Mouse (Mus musculus) ES-E14 (cell line): ENCODE results near the gene Gpr108.

Source experiments
- CHD2 ChIP-seq: IDR thresholded peaks from 2 replicates; pipeline ENCODE4 v1.6.1; 2014; ENCODE audit warnings: mild to moderate bottlenecking, low read depth, low read length, inconsistent platforms
- HCFC1 ChIP-seq: IDR thresholded peaks from 2 replicates; pipeline ENCODE4 v1.6.1; 2012; ENCODE audit warnings: low read length, inconsistent platforms, borderline replicate concordance; ENCODE audit not compliant: insufficient read depth
- MAFK ChIP-seq: IDR thresholded peaks from 2 replicates; pipeline ENCODE4 v1.6.1; 2014; ENCODE audit warnings: mild to moderate bottlenecking, low read depth, low read length, inconsistent platforms; ENCODE audit not compliant: insufficient read depth
- ZC3H11A ChIP-seq: IDR thresholded peaks from 2 replicates; pipeline ENCODE4 v1.6.1; 2012; ENCODE audit warnings: low read depth, mild to moderate bottlenecking, inconsistent platforms, low read length, borderline replicate concordance
- ZNF384 ChIP-seq: IDR thresholded peaks from 2 replicates; pipeline ENCODE4 v1.6.1; 2012; ENCODE audit warnings: low read depth, low read length, inconsistent platforms

DNA sequence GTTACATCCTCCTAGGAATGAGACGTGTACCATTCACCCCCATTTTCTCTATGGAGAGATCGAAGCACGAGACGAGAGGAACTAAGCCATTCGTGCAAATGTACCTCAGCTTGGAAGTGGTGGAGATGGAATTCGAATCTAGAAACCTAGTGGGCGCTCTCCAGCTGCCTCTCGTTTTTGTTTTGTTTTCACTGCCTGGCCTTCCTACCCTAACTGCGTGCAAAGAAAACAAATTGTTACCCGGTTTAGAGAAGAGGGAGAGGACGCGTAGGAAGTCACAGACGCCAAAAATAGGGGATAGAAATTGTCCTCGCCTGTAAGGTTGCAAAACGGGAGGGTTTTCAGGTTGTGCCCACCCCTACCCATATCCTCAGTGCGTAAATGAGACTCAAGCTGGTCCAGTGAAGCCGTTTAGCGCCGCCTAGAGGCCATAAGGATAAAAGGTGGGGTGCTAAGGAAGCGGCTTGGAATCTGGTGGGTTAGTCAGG is 28.4 kb upstream of the Gpr108 start:
- TF ChIP-seq CHD2 (no peak), ZC3H11A (no peak), MAFK (no peak), ZNF384 (no peak), HCFC1 (no peak)
